ENCODE assay signal across 24 mouse cellular contexts in the genomic region with DNA sequence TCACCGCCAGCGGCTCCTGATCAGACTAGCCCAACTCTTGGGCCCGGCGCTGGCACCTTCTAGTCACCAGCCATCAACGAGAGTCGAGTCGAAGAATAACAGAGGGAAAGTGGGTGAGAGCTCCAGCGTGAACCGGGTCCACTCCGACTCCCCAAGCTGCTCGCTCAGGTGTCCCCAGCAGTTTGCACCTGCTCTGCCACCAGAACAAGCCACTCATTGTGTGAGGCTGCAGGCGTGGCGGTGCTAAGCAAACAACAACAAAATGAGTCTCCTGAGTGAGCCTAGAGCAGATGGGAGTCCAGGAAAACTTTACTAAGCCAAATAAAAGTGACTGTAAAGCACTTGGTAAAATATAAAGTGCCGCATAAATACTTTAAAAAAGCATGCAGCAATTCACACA.
DNase-seq lines count a peak whose midpoint lies in the region; ATAC-seq and TF ChIP-seq lines count a peak whose summit lies in the region.
"Had no signal": no experiment of that assay in that cellular context is flagged by ENCODE, and none has a peak within 500 bp of the region (broad histone marks: within the 10 kb centered on the region; RNA-seq: fewer than 3 reads in every experiment).

No protein-coding gene starts in this region.

- DNase-seq in ES-E14 (ENCODE audit: low read depth, low spot score), result no peak
- DNase-seq in lung, postnatal 0 days (ENCODE audit: low spot score), result peak; percentile 29
- DNase-seq in embryo, embryonic 9.5 days (ENCODE audit: extremely low spot score), result no peak
- DNase-seq: cerebellum, adult 11-12 months; cerebellum, postnatal 10 days; heart, postnatal 4 days; layer of hippocampus, adult 9-11 months; right cerebral cortex, postnatal 14 days; spleen, adult 18-20 months; thymus, adult 2 months; thymus, postnatal 4 days had no signal

- no peak overlapping the region for H3K9ac ChIP-seq in kidney, embryonic 15.5 days
- H3K9ac ChIP-seq in kidney, embryonic 16.5 days (replicated peaks; ENCODE audit: low read length), result no peak overlapping the region
- H3K9ac ChIP-seq in ES-E14 (ENCODE audit: insufficient read depth, low read depth, low read length, poor library complexity, severe bottlenecking), result peak overlapping the region; percentile 52; the same call in 1 of the 2 replicates
- H3K9ac ChIP-seq in lung, postnatal 0 days (replicated peaks; ENCODE audit: low read depth), result no peak overlapping the region
- no peak overlapping the region for H3K9ac ChIP-seq in stomach, embryonic 15.5 days
- no peak overlapping the region for H3K9ac ChIP-seq in hindbrain, embryonic 13.5 days
- H3K9ac ChIP-seq: forebrain, embryonic 12.5 days; hindbrain, embryonic 15.5 days; limb, embryonic 15.5 days; liver, embryonic 14.5 days; midbrain, embryonic 12.5 days had no signal

- TF ChIP-seq CTCF in lung, postnatal 0 days (IDR thresholded peaks at IDR 0.05), result no peak

- H3K36me3 ChIP-seq in kidney, embryonic 15.5 days, result no peaks in the 10 kb centered on the region
- no peaks in the 10 kb centered on the region for H3K36me3 ChIP-seq in kidney, embryonic 16.5 days (ENCODE audit: insufficient read depth, low read length)
- no peaks in the 10 kb centered on the region for H3K36me3 ChIP-seq in ES-E14 (ENCODE audit: control insufficient read depth, insufficient read depth, low read length, poor library complexity, severe bottlenecking)
- no peaks in the 10 kb centered on the region for H3K36me3 ChIP-seq in lung, postnatal 0 days (ENCODE audit: insufficient read depth, low read length)
- no peaks in the 10 kb centered on the region for H3K36me3 ChIP-seq in stomach, embryonic 15.5 days
- no peaks in the 10 kb centered on the region for H3K36me3 ChIP-seq in hindbrain, embryonic 13.5 days
- H3K36me3 ChIP-seq: forebrain, embryonic 12.5 days; G1E; heart, embryonic 10.5 days; hindbrain, embryonic 15.5 days; limb, embryonic 15.5 days; midbrain, embryonic 12.5 days had no signal

- WGBS in kidney, embryonic 15.5 days, result 77% methylated on average over 14 of the region's 14 CpGs
- 68% methylated on average over 14 of the region's 14 CpGs for WGBS in kidney, embryonic 16.5 days
- 72% methylated on average over 14 of the region's 14 CpGs for WGBS in lung, postnatal 0 days
- 67% methylated on average over 14 of the region's 14 CpGs for WGBS in stomach, embryonic 15.5 days
- 82% methylated on average over 14 of the region's 14 CpGs for WGBS in hindbrain, embryonic 13.5 days

- no peak for TF ChIP-seq EP300 in lung, postnatal 0 days (IDR thresholded peaks at IDR 0.05)

- 0 out of 2 replicates have a peak, but pooled peaks cover 2% of the 10 kb centered on the region for H3K4me1 ChIP-seq in kidney, embryonic 15.5 days
- H3K4me1 ChIP-seq in kidney, embryonic 16.5 days (ENCODE audit: insufficient read depth, low read length), result no peaks in the 10 kb centered on the region
- H3K4me1 ChIP-seq in ES-E14 (ENCODE audit: control insufficient read depth in 2 of 2, insufficient read depth in 2 of 2, low read length in 2 of 2, poor library complexity in 1 of 2), result peaks cover 0 to 4% of the 10 kb centered on the region in 2 experiments; a peak in 2 of 4 replicates
- no peaks in the 10 kb centered on the region for H3K4me1 ChIP-seq in lung, postnatal 0 days (ENCODE audit: insufficient read depth, low read depth, low read length)
- no peaks in the 10 kb centered on the region for H3K4me1 ChIP-seq in stomach, embryonic 15.5 days
- H3K4me1 ChIP-seq in hindbrain, embryonic 13.5 days (replicated peaks), result peaks cover 5% of the 10 kb centered on the region; the same call in 1 of the 2 replicates
- H3K4me1 ChIP-seq: heart, embryonic 10.5 days; hindbrain, embryonic 15.5 days; limb, embryonic 15.5 days; midbrain, embryonic 12.5 days had no signal

- no peaks in the 10 kb centered on the region for H3K27me3 ChIP-seq in kidney, embryonic 15.5 days
- peaks cover 2% of the 10 kb centered on the region; the same call in 1 of the 2 replicates for H3K27me3 ChIP-seq in kidney, embryonic 16.5 days (ENCODE audit: insufficient read depth, low read length)
- H3K27me3 ChIP-seq in lung, postnatal 0 days (replicated peaks; ENCODE audit: insufficient read depth, low read length), result no peaks in the 10 kb centered on the region
- no peaks in the 10 kb centered on the region for H3K27me3 ChIP-seq in stomach, embryonic 15.5 days (replicated peaks)
- peaks cover 10% of the 10 kb centered on the region; the same call in 1 of the 2 replicates for H3K27me3 ChIP-seq in hindbrain, embryonic 13.5 days
- H3K27me3 ChIP-seq: hindbrain, embryonic 15.5 days; limb, embryonic 15.5 days; midbrain, embryonic 12.5 days had no signal

- in situ Hi-C loops in ES-E14 (cut with MboI; ENCODE audit: low sequenced_read_pairs in 2 of 2, unreplicated experiment in 2 of 2), result no loop called here

- 0 out of 2 replicates have a peak, but pooled peaks have one; percentile 18 for ATAC-seq in kidney, embryonic 15.5 days (replicated peaks; ENCODE audit: low FRiP score)
- no peak for ATAC-seq in kidney, embryonic 16.5 days (ENCODE audit: low FRiP score, low TSS enrichment)
- ATAC-seq in lung, postnatal 0 days, result peak; percentile 27; the same call in 1 of the 2 replicates
- ATAC-seq in stomach, embryonic 15.5 days (ENCODE audit: insufficient read depth, low FRiP score, low read depth), result peak; percentile 72
- ATAC-seq in hindbrain, embryonic 13.5 days (ENCODE audit: low FRiP score), result no peak
- ATAC-seq: CD4-positive, CD25-positive, alpha-beta regulatory T cell, adult 4 months; Patski had no signal

- no peaks in the 10 kb centered on the region for H3K9me3 ChIP-seq in kidney, embryonic 15.5 days (replicated peaks)
- H3K9me3 ChIP-seq in kidney, embryonic 16.5 days (ENCODE audit: low read length), result no peaks in the 10 kb centered on the region
- H3K9me3 ChIP-seq in ES-E14 (ENCODE audit: control insufficient read depth, insufficient read depth, low read depth, low read length), result no peaks in the 10 kb centered on the region
- H3K9me3 ChIP-seq in lung, postnatal 0 days (ENCODE audit: low read length), result no peaks in the 10 kb centered on the region
- no peaks in the 10 kb centered on the region for H3K9me3 ChIP-seq in stomach, embryonic 15.5 days
- no peaks in the 10 kb centered on the region for H3K9me3 ChIP-seq in hindbrain, embryonic 13.5 days
- H3K9me3 ChIP-seq: forebrain, embryonic 12.5 days; G1E; heart, embryonic 10.5 days; hindbrain, embryonic 15.5 days; limb, embryonic 15.5 days; midbrain, embryonic 12.5 days had no signal

- no peak overlapping the region for H3K27ac ChIP-seq in kidney, embryonic 15.5 days
- H3K27ac ChIP-seq in kidney, embryonic 16.5 days (ENCODE audit: low read length), result no peak overlapping the region
- H3K27ac ChIP-seq in ES-E14 (ENCODE audit: insufficient read depth, low read depth, low read length, poor library complexity, severe bottlenecking), result no peak overlapping the region
- peak overlapping the region; percentile 40; the same call in 1 of the 2 replicates for H3K27ac ChIP-seq in lung, postnatal 0 days (ENCODE audit: low read length)
- peak overlapping the region; percentile 49; the same call in 1 of the 2 replicates for H3K27ac ChIP-seq in stomach, embryonic 15.5 days
- no peak overlapping the region for H3K27ac ChIP-seq in hindbrain, embryonic 13.5 days
- H3K27ac ChIP-seq: forebrain, embryonic 12.5 days; heart, embryonic 10.5 days; hindbrain, embryonic 15.5 days; limb, embryonic 15.5 days; liver, embryonic 14.5 days; midbrain, embryonic 12.5 days had no signal

- H3K4me3 ChIP-seq in kidney, embryonic 15.5 days (replicated peaks), result no peak overlapping the region
- no peak overlapping the region for H3K4me3 ChIP-seq in kidney, embryonic 16.5 days (ENCODE audit: low read length)
- H3K4me3 ChIP-seq in ES-E14 (ENCODE audit: insufficient read depth in 1 of 2, low read depth in 1 of 2, low read length in 2 of 2, poor library complexity in 1 of 2, severe bottlenecking in 1 of 2), result no peak overlapping the region; a peak in 1 of 4 replicates
- H3K4me3 ChIP-seq in lung, postnatal 0 days (ENCODE audit: low read depth, low read length), result no peak overlapping the region
- H3K4me3 ChIP-seq in stomach, embryonic 15.5 days (replicated peaks), result no peak overlapping the region
- no peak overlapping the region for H3K4me3 ChIP-seq in hindbrain, embryonic 13.5 days
- H3K4me3 ChIP-seq: forebrain, embryonic 12.5 days; heart, embryonic 10.5 days; hindbrain, embryonic 15.5 days; limb, embryonic 15.5 days; midbrain, embryonic 12.5 days had no signal

- no peak overlapping the region for H3K4me2 ChIP-seq in kidney, embryonic 15.5 days
- no peak overlapping the region for H3K4me2 ChIP-seq in kidney, embryonic 16.5 days (replicated peaks; ENCODE audit: low read depth, low read length)
- H3K4me2 ChIP-seq in lung, postnatal 0 days (replicated peaks; ENCODE audit: low read depth, low read length), result no peak overlapping the region
- H3K4me2 ChIP-seq in stomach, embryonic 15.5 days, result no peak overlapping the region
- H3K4me2 ChIP-seq in hindbrain, embryonic 13.5 days, result no peak overlapping the region
- H3K4me2 ChIP-seq: forebrain, embryonic 12.5 days; hindbrain, embryonic 15.5 days; limb, embryonic 15.5 days; midbrain, embryonic 12.5 days had no signal

TF ChIP-seq in ES-E14, 5 proteins besides CTCF, POLR2A, EP300 and RAD21:
- TF ChIP-seq HCFC1 (IDR thresholded peaks at IDR 0.05; ENCODE audit: borderline replicate concordance, insufficient read depth, low read length) (no peak), CHD2 (IDR thresholded peaks at IDR 0.05; ENCODE audit: low read depth, low read length) (no peak), ZC3H11A (IDR thresholded peaks at IDR 0.05; ENCODE audit: borderline replicate concordance, low read depth, low read length) (no peak), MAFK (IDR thresholded peaks at IDR 0.05; ENCODE audit: insufficient read depth, low read depth, low read length) (no peak), ZNF384 (IDR thresholded peaks at IDR 0.05; ENCODE audit: low read depth, low read length) (no peak)

Comparison
In these comparisons a context has a peak if more than half of its experiments do, and no peak if none do; other contexts are left out.
1. ATAC-seq: peak in kidney, embryonic 15.5 days (single experiment), lung, postnatal 0 days (single experiment) and stomach, embryonic 15.5 days (single experiment); none in kidney, embryonic 16.5 days (single experiment) and hindbrain, embryonic 13.5 days (single experiment).
2. H3K27ac ChIP-seq: peak in lung, postnatal 0 days (single experiment) and stomach, embryonic 15.5 days (single experiment); none in kidney, embryonic 15.5 days (single experiment), kidney, embryonic 16.5 days (single experiment), ES-E14 (single experiment) and hindbrain, embryonic 13.5 days (single experiment).